Mouse (Mus musculus) CH12.LX (cell line): ENCODE data around the gene Rslcan18. TPM values are rescaled to one million over a fixed set of nuclear protein-coding genes. Genes with fewer than 3 reads are reported as not detected.

Experiments used
- DNase-seq: peaks from one replicate; pipeline ENCODE4 v3.0.0-alpha.2; 2013; ENCODE audit errors: extremely low read depth
- H3K27ac ChIP-seq: 2 replicates; pipeline ENCODE4 v1.5.1; 2012; ENCODE audit warnings: low read depth, mild to moderate bottlenecking, control low read depth, moderate library complexity; ENCODE audit not compliant: insufficient read depth
- H3K27me3 ChIP-seq: replicated peaks from 2 replicates; pipeline ENCODE3; 2012; ENCODE audit warnings: inconsistent platforms
- H3K36me3 ChIP-seq, 2 experiments: replicated peaks in 1 of 2; 2 replicates each; pipeline versions ENCODE3 to v1.6.1; 2012; ENCODE audit warnings: inconsistent platforms in 1 of 2, low read length in 1 of 2, mild to moderate bottlenecking in 1 of 2, mixed read lengths in 1 of 2, moderate library complexity in 1 of 2; ENCODE audit not compliant: control insufficient read depth in 1 of 2, insufficient read depth in 1 of 2
- H3K4me1 ChIP-seq, 2 experiments: 2 replicates each; pipeline ENCODE4 v1.6.1; 2012; ENCODE audit warnings: inconsistent platforms in 1 of 2, moderate library complexity in 1 of 2; ENCODE audit not compliant: insufficient read depth in 2 of 2, control insufficient read depth in 1 of 2
- H3K4me2 ChIP-seq: 2 replicates; pipeline ENCODE4 v1.6.1; 2012; ENCODE audit warnings: low read depth, mild to moderate bottlenecking, control low read depth; ENCODE audit not compliant: poor library complexity, insufficient read depth, severe bottlenecking
- H3K4me3 ChIP-seq, 3 experiments: fragments of 150-350 bp in 1 of 3; sonication (generic) in 1 of 3; replicated peaks in 1 of 3; 2 replicates each; pipeline versions ENCODE3 to v1.5.1; 2011 to 2012; ENCODE audit warnings: low read depth in 2 of 3, low read length in 2 of 3, mild to moderate bottlenecking in 2 of 3, moderate library complexity in 2 of 3, control low read depth in 1 of 3, improper control_type of control experiment in 1 of 3, inconsistent platforms in 1 of 3, mixed read lengths in 1 of 3; ENCODE audit not compliant: poor library complexity in 1 of 3
- H3K79me2 ChIP-seq: replicated peaks from 2 replicates; pipeline ENCODE4 v1.6.1; 2012; ENCODE audit warnings: mild to moderate bottlenecking, moderate library complexity; ENCODE audit not compliant: control insufficient read depth, poor library complexity, insufficient read depth, severe bottlenecking; ENCODE audit errors: extremely low read depth
- H3K9ac ChIP-seq: 2 replicates; pipeline ENCODE4 v1.6.1; 2012; ENCODE audit warnings: low read depth, mild to moderate bottlenecking, control low read depth, moderate library complexity; ENCODE audit not compliant: insufficient read depth
- H3K9me3 ChIP-seq: replicated peaks from 2 replicates; pipeline ENCODE3; 2012; ENCODE audit warnings: low read length, inconsistent platforms, mixed read lengths
- BHLHE40 ChIP-seq: IDR thresholded peaks from 2 replicates; pipeline ENCODE4 v1.6.1; 2011; ENCODE audit warnings: mild to moderate bottlenecking, low read depth, low read length, improper control_type of control experiment
- CTCF ChIP-seq, 2 experiments: IDR thresholded peaks in 1 of 2; conservative IDR thresholded peaks in 1 of 2; 2 replicates each; pipeline ENCODE4 v1.5.1; 2011 to 2012; ENCODE audit warnings: low read depth in 2 of 2, low read length in 2 of 2, improper control_type of control experiment in 1 of 2, inconsistent platforms in 1 of 2, mild to moderate bottlenecking in 1 of 2, moderate library complexity in 1 of 2
- ELF1 ChIP-seq: IDR thresholded peaks from 2 replicates; pipeline ENCODE4 v1.6.1; 2014; ENCODE audit warnings: low read depth, mild to moderate bottlenecking, inconsistent platforms, low read length, improper control_type of control experiment
- EP300 ChIP-seq: IDR thresholded peaks from 2 replicates; pipeline ENCODE4 v1.6.1; 2011; ENCODE audit warnings: low read length, improper control_type of control experiment
- ETS1 ChIP-seq: conservative IDR thresholded peaks from 2 replicates; pipeline ENCODE4 v1.6.1; 2012; ENCODE audit warnings: low read depth, mild to moderate bottlenecking, inconsistent platforms, low read length, improper control_type of control experiment, moderate library complexity
- JUN ChIP-seq: IDR thresholded peaks from 2 replicates; pipeline ENCODE4 v1.6.1; 2011; ENCODE audit warnings: low read depth, mild to moderate bottlenecking, low read length, improper control_type of control experiment, moderate library complexity; ENCODE audit not compliant: insufficient read depth
- JUND ChIP-seq: conservative IDR thresholded peaks from 2 replicates; pipeline ENCODE4 v1.6.1; 2011; ENCODE audit warnings: low read depth, low read length, improper control_type of control experiment
- MAFK ChIP-seq: IDR thresholded peaks from 2 replicates; pipeline ENCODE4 v1.6.1; 2011; ENCODE audit warnings: low read length, improper control_type of control experiment; ENCODE audit not compliant: insufficient replicate concordance
- MAX ChIP-seq: IDR thresholded peaks from 2 replicates; pipeline ENCODE4 v1.6.1; 2011; ENCODE audit warnings: low read length, improper control_type of control experiment
- MAZ ChIP-seq: IDR thresholded peaks from 2 replicates; pipeline ENCODE4 v1.6.1; 2012; ENCODE audit warnings: low read depth, mild to moderate bottlenecking, inconsistent platforms, low read length, improper control_type of control experiment, moderate library complexity
- MXI1 ChIP-seq: IDR thresholded peaks from 2 replicates; pipeline ENCODE4 v1.6.1; 2011; ENCODE audit warnings: mild to moderate bottlenecking, low read depth, low read length, improper control_type of control experiment
- MYC ChIP-seq: IDR thresholded peaks from 2 replicates; pipeline ENCODE4 v1.6.1; 2011; ENCODE audit warnings: low read depth, mild to moderate bottlenecking, improper control_type of control experiment, low read length
- NRF1 ChIP-seq: IDR thresholded peaks from 2 replicates; pipeline ENCODE4 v1.6.1; 2014; ENCODE audit warnings: low read depth, mild to moderate bottlenecking, inconsistent platforms, low read length, improper control_type of control experiment, moderate library complexity
- POLR2AphosphoS2 ChIP-seq: IDR thresholded peaks from 2 replicates; pipeline ENCODE4 v1.6.1; 2011; ENCODE audit warnings: low read depth, low read length, improper control_type of control experiment
- SMC3 ChIP-seq: IDR thresholded peaks from 2 replicates; pipeline ENCODE4 v1.6.1; 2011; ENCODE audit warnings: low read depth, low read length, improper control_type of control experiment
- TBP ChIP-seq: conservative IDR thresholded peaks from 2 replicates; pipeline ENCODE4 v1.6.1; 2011; ENCODE audit warnings: low read depth, low read length, improper control_type of control experiment
- TCF12 ChIP-seq: IDR thresholded peaks from 2 replicates; pipeline ENCODE4 v1.6.1; 2014; ENCODE audit warnings: low read depth, mild to moderate bottlenecking, inconsistent platforms, low read length, improper control_type of control experiment
- USF2 ChIP-seq: conservative IDR thresholded peaks from 2 replicates; pipeline ENCODE4 v1.6.1; 2011; ENCODE audit warnings: low read depth, low read length, improper control_type of control experiment
- ZMIZ1 ChIP-seq: IDR thresholded peaks from 2 replicates; pipeline ENCODE4 v1.6.1; 2012; ENCODE audit warnings: low read depth, mild to moderate bottlenecking, inconsistent platforms, low read length, improper control_type of control experiment
- dilution Hi-C: fragments of 300-500 bp; cut with MboI; formaldehyde crosslinking; loops from 2 replicates; pipeline ENCODE4 v1.14.3; 2020; ENCODE audit warnings: low sequenced_read_pairs; ENCODE audit not compliant: extremely low pct_unique_long_range_greater_than_20kb, extremely low pct_ligation_motif_present
- in situ Hi-C: fragments of 300-500 bp; cut with MboI; formaldehyde crosslinking; loops from 3 replicates; pipeline ENCODE4 v1.14.3; 2019; ENCODE audit warnings: low sequenced_read_pairs, low pct_ligation_motif_present, low pct_unique_long_range_greater_than_20kb, mixed read lengths
- polyA plus RNA-seq: library from polyadenylated mRNA; unstranded; fragments of >175 nt; gene quantifications from 2 replicates; pipeline ENCODE4 v1.2.1, GENCODE M21; 2012; ENCODE audit warnings: low read depth; ENCODE audit not compliant: insufficient read length
- total RNA-seq, 2 experiments: library from RNA; depleted of rRNA; stranded (reverse); fragments of 300-350 nt in 1 of 2; fragments of >200 nt in 1 of 2; gene quantifications; 2 replicates each; pipeline ENCODE4 v1.2.3; 2012 to 2014

Rslcan18 gene
- total and polyA plus RNA-seq, 3 experiments: 0.20 to 0.81 (median 0.55) TPM

DNA sequence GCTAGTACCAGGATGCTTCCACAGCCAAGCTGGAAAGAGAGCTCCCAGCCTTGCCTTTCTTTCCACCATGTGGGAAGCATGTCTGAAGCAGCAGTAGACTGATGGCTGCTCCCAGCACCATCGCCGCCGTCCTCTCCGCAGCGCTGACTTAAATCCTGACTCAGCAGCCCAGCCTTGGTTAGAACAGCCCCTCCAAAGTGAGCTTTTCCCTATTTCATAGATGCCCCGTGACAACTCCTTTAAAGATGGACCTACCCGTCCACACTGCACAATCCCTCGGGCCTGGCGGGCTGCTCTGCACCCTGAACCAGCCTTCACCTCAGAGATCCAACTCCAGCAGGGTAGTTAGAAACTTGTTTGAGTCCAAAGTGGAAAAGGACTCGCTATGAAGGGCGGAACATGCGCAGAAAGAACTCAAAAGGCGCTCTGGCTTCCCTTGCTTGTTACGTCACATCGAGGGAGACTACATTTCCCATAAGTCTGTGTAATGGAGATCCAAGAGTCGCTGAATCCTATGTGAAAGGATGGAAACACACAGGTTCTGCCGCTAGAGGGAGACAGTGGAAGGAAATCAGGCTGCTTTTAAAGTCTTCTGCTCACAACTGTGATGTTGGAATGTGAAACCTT is 7.8 kb downstream of the Rslcan18 start, which contains the start of gene Gm28557 (continued):
- TF ChIP-seq CTCF (conservative IDR thresholded peaks at IDR 0.05 in 1 of 2, IDR thresholded peaks at IDR 0.05 in 1 of 2; ENCODE audit: low read depth in 2 of 2, low read length in 2 of 2) (peak; percentile 79 to 88), BHLHE40 (no peak), TCF12 (no peak; the same call in 1 of the 2 replicates)

- in situ Hi-C loops: no loop called here
- Histone ChIP-seq H3K27ac (no peak overlapping the region), H3K4me2 (peak overlapping the region; percentile 82), H3K4me1 (peaks cover 5 to 22% of the 10 kb centered on the region in 2 experiments), H3K79me2 (0 out of 2 replicates have a peak, but pooled peaks cover 4% of the 10 kb centered on the region), H3K4me3 (peak overlapping the region; percentile 66 to 91 (median 77)), H3K36me3 (peaks cover 9 to 13% of the 10 kb centered on the region in 2 experiments), H3K9me3 (no peaks in the 10 kb centered on the region), H3K9ac (peak overlapping the region; percentile 73), H3K27me3 (no peaks in the 10 kb centered on the region)
- no peak for DNase-seq
- dilution Hi-C loops: no loop called here
- TF ChIP-seq USF2 (no peak), JUN (no peak), POLR2AphosphoS2 (no peak), JUND (no peak), ETS1 (no peak), MYC (no peak), MXI1 (no peak), SMC3 (no peak), ELF1 (no peak), MAX (no peak), ZMIZ1 (no peak), NRF1 (no peak), TBP (no peak), MAFK (no peak), EP300 (no peak), CTCF (conservative IDR thresholded peaks at IDR 0.05 in 1 of 2, IDR thresholded peaks at IDR 0.05 in 1 of 2; ENCODE audit: low read depth in 2 of 2, low read length in 2 of 2) (no peak), MAZ (no peak), BHLHE40 (no peak)
Observed at GRCm38 (mm10) chr13:67107681-67108080, 8.4 kb downstream of the Rslcan18 start.
